Mouse (Mus musculus) megakaryocyte, embryonic 14.5 days (primary cell): ENCODE measurements around the gene Mfap1a. TPM values are rescaled to one million over a fixed set of nuclear protein-coding genes. Genes with fewer than 3 reads are reported as not detected.
"Not testable (repeated sequence)": the region's sequence is repeated elsewhere in the genome, so short reads cannot be mapped to it uniquely, and the experiment has no call there.

Source experiments
- H3K27me3 ChIP-seq: replicated peaks from 2 replicates; pipeline ENCODE3; 2012; ENCODE audit warnings: inconsistent platforms
- H3K36me3 ChIP-seq: replicated peaks from 2 replicates; pipeline ENCODE3; 2012; ENCODE audit warnings: low read length, inconsistent platforms, mixed read lengths
- H3K4me1 ChIP-seq: 2 replicates; pipeline ENCODE4 v1.6.1; 2012; ENCODE audit warnings: inconsistent platforms
- H3K4me3 ChIP-seq: replicated peaks from 2 replicates; pipeline ENCODE3; 2012; ENCODE audit warnings: moderate library complexity, mild to moderate bottlenecking, inconsistent platforms
- H3K9me3 ChIP-seq: 2 replicates; pipeline ENCODE4 v1.6.1; 2012; ENCODE audit warnings: inconsistent platforms
- FLI1 ChIP-seq: IDR thresholded peaks from 2 replicates; pipeline ENCODE4 v1.6.1; 2012; ENCODE audit warnings: low read length, inconsistent platforms, mixed read lengths
- GATA1 ChIP-seq: IDR thresholded peaks from 3 replicates; pipeline ENCODE4 v1.6.1; 2012; ENCODE audit warnings: mixed read lengths, low read length, inconsistent platforms, borderline replicate concordance
- polyA plus RNA-seq: library from polyadenylated mRNA; stranded (reverse); fragments of >175 nt; gene quantifications from 2 replicates; pipeline ENCODE4 v1.2.3, GENCODE M21; 2012; ENCODE audit warnings: low replicate concordance; ENCODE audit not compliant: insufficient read depth

Gene Mfap1a
- polyA plus RNA-seq, 1 experiment = 2.2 TPM

DNA sequence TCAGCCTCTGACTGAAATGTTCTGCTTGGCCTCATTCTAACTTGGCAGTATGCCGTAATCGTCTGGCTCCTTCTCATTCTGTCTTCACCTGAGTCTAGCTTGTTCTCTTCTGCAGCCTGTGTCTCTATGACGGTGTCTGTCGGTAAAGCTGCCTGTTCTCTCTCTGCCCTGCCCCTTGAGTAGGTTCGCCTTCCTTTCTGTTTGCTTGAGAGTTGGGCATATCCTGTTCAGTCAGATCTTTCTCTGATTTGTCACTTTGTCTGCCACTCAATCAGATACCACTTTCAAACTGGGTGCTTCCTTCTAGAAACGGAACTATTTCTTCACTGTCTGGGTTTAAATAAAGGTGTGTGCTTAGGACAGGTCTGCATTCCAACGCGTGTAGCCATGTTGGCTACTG lies 4.9 kb upstream of the Mfap1a start:
- no peaks in the 10 kb centered on the region for H3K27me3 ChIP-seq
- TF ChIP-seq FLI1 (no peak), GATA1 (no peak)
- H3K9me3 ChIP-seq = no peaks in the 10 kb centered on the region
- H3K36me3 ChIP-seq = peaks cover 40% of the 10 kb centered on the region
- no peak overlapping the region for H3K4me3 ChIP-seq
- H3K4me1 ChIP-seq = peaks cover 30% of the 10 kb centered on the region

DNA sequence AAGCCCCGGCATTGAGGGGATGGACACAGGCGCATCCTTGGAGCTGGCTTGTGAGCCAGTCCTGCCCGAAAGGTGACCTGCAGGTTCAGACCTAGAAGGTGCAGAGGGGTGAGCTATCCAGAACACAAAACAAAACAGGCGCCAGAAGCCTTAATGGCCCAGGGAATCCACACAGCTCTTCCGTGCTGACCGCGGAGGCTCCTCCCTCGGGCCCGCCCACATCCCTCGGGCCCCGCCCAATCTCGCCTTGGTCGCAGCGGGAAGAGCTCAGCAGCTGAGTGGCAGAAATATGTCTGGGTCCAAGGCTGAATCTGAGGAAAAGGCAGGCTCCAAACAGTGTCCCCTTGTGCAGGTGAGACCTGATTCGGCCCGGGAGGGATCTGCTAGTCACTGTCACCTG lies 3.1 kb upstream of the Mfap1a start:
- H3K36me3 ChIP-seq = peaks cover 36% of the 10 kb centered on the region
- peaks cover 26% of the 10 kb centered on the region for H3K4me1 ChIP-seq
- H3K27me3 ChIP-seq = no peaks in the 10 kb centered on the region
- TF ChIP-seq FLI1 = no peak
- TF ChIP-seq GATA1 = no peak
- no peaks in the 10 kb centered on the region for H3K9me3 ChIP-seq
- peak overlapping the region; percentile 89 for H3K4me3 ChIP-seq

- H3K36me3 ChIP-seq = peaks cover 25% of the 10 kb centered on the region
- H3K4me1 ChIP-seq = peaks cover 24% of the 10 kb centered on the region
- TF ChIP-seq GATA1 (no peak), FLI1 (no peak)
- H3K9me3 ChIP-seq = no peaks in the 10 kb centered on the region
- no peaks in the 10 kb centered on the region for H3K27me3 ChIP-seq
- H3K4me3 ChIP-seq = peak overlapping the region; percentile 93
These were observed 1.5 kb upstream of the Mfap1a start for GRCm38 (mm10) chr2:121507951-121508330.

GRCm38 (mm10) chr2:121507173-121507950 lies 897 bp upstream of the Mfap1a start:
- H3K9me3 ChIP-seq = no peaks in the 10 kb centered on the region
- H3K27me3 ChIP-seq = no peaks in the 10 kb centered on the region
- TF ChIP-seq FLI1 = no peak
- H3K4me1 ChIP-seq = peaks cover 23% of the 10 kb centered on the region
- peaks cover 22% of the 10 kb centered on the region for H3K36me3 ChIP-seq
- H3K4me3 ChIP-seq = peak overlapping the region; percentile 93

DNA sequence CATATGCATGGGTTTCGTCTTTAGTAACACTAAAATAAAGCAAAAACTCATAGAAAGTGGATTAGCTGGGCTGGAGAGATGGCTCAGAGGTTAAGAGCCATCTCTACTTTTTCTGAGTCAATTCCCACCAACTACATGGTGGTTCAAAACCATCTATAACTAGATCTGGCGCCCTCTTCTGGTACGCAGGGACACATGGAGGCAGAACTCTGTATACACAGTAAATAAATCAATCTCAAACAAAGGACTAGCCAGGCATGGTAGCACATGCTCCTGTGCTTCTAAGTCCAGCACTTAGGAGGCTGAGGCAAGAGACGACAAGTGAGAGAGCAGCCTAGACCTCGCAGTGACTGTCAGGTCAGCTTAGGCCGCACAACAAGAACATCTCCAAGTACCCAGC lies 4.9 kb downstream of the Mfap1a start:
- H3K4me3 ChIP-seq, H3K27me3 ChIP-seq, H3K4me1 ChIP-seq, H3K36me3 ChIP-seq, H3K9me3 ChIP-seq: not testable (repeated sequence)

DNA sequence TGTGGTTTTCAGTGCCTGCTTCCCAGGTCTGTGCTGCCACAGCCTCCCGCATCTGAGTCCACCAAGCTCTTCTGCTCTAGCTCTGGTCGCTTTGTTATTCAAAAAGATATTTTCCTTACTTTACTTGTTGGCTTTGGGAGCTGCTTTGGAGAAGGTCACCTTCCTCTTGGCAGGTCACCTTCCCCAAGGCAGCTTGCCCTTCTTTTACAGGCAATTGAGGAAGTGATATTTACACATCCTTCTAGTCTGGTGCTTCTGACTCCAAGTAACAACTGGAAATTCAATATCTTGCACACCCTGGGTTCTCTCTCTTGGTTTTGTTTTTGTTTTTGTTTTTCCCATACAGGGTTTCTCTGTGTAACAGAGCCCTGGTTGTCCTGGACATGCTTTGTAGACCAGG lies 22.1 kb downstream of the Mfap1a start:
- not testable (repeated sequence) for H3K9me3 ChIP-seq, H3K4me1 ChIP-seq, H3K4me3 ChIP-seq, H3K36me3 ChIP-seq, H3K27me3 ChIP-seq

GRCm38 (mm10) chr2:121483576-121483975 lies 22.9 kb downstream of the Mfap1a start:
- H3K36me3 ChIP-seq = no peaks in the 10 kb centered on the region
- TF ChIP-seq FLI1 (no peak), GATA1 (no peak)
- no peak overlapping the region for H3K4me3 ChIP-seq

DNA sequence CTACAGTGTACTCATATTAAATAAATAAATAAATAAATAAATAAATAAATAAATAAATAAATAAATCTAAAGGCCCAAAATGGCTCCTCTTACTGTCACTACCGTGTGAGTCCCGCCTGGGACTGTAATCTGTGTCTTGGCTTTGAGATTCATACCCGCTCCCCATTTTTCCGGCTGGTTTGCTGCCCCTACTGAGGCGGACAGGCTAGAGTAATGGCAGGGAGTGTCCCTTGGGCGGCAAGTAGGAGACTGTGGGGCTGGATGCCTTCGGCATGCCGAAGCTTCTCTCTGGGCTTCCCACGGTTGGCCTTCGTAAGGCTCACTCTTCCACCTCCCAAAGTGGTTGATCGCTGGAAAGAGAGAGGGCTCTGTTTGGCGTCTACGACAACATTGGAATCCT lies 25.5 kb downstream of the Mfap1a start:
- H3K9me3 ChIP-seq, H3K4me3 ChIP-seq, H3K36me3 ChIP-seq, H3K4me1 ChIP-seq, H3K27me3 ChIP-seq: not testable (repeated sequence)

More at GRCm38 (mm10) chr2:121483576-121483975, 22.9 kb downstream of the Mfap1a start:
- Histone ChIP-seq H3K4me1 (no peaks in the 10 kb centered on the region), H3K9me3 (no peaks in the 10 kb centered on the region; the same call in 1 of the 2 replicates), H3K27me3 (no peaks in the 10 kb centered on the region)

DNA sequence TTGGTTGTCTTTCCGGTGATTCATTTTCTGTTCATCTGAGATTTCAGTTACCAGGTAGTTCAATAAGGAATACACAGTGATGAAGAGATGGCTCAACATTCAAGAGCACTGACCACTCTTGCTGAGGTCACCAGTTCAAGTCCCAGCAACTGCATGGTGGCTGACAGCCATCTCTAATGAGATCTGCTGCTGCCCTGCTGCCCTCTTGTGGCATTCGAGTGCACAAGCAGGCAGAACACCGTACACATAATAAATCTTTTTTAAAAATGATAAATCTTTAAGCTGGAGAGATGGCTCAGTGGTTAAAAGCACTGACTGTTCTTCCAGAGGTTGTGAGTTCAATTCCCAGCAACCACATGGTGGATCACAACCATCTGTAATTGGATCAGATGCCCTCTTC lies 26.0 kb downstream of the Mfap1a start:
- Histone ChIP-seq H3K4me3 (no peak overlapping the region), H3K27me3 (no peaks in the 10 kb centered on the region), H3K9me3 (no peaks in the 10 kb centered on the region; the same call in 1 of the 2 replicates), H3K36me3 (no peaks in the 10 kb centered on the region), H3K4me1 (no peaks in the 10 kb centered on the region)
- TF ChIP-seq GATA1 (no peak), FLI1 (no peak)

GRCm38 (mm10) chr2:121477491-121478266 lies 28.8 kb downstream of the Mfap1a start:
- TF ChIP-seq FLI1 = no peak
- TF ChIP-seq GATA1 = no peak
- H3K27me3 ChIP-seq = no peaks in the 10 kb centered on the region

GRCm38 (mm10) chr2:121475306-121475705 lies 31.2 kb downstream of the Mfap1a start:
- not testable (repeated sequence) for H3K27me3 ChIP-seq, H3K36me3 ChIP-seq, H3K4me1 ChIP-seq, H3K9me3 ChIP-seq, H3K4me3 ChIP-seq

More at GRCm38 (mm10) chr2:121477491-121478266, 28.8 kb downstream of the Mfap1a start:
- H3K36me3 ChIP-seq = no peaks in the 10 kb centered on the region
- no peak overlapping the region for H3K4me3 ChIP-seq
- H3K4me1 ChIP-seq = no peaks in the 10 kb centered on the region
- no peaks in the 10 kb centered on the region; the same call in 1 of the 2 replicates for H3K9me3 ChIP-seq
